ENCODE assay signal across 21 mouse cellular contexts in the genomic region with DNA sequence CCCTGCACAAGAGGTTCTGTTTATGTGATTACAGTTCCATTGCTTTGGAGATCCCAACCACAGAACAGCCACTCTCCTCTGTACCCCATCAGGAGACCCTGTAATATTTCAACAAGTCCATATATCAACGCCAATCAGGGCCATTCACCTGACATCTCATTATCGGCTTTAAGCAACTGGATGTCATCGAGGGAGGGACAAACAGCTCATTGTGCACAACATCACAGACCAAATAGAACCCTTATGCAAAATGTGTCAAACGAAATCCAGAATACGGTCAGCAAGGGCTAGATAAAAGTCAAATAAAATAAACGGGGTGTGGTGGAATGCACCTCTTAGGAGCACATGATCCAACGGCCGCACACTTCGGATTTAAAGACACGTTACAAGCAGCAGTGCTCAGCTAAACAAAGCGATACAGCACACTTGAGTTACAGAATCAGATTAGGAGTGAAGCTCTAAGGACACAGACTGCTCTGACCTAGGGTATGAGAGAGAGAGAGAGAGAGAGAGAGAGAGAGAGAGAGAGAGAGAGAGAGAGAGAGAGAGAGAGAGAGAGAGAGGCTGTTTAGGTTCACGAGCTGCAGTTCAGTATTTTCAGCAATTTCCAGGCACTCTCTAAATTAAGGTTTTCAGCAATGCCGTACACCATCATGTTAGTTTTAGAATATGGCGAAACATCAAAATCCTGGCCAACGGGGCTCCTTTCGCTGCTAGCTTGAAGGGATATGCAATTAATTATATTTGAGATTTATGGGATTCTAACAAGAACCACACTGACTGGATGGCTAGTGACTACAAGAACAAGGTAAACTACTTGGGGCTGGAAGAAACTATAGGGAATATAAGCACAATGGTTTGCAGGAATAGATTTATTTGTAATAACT.
DNase-seq lines count a peak whose midpoint lies in the region; ATAC-seq lines count a peak whose summit lies in the region.
"Had no signal": no experiment of that assay in that cellular context is flagged by ENCODE, and none has a peak within 500 bp of the region (broad histone marks: within the 10 kb centered on the region; RNA-seq: fewer than 3 reads in every experiment).

No protein-coding gene starts in this region.

- no peak overlapping the region for H3K9ac ChIP-seq in heart, embryonic 16.5 days (ENCODE audit: low read length)
- no peak overlapping the region for H3K9ac ChIP-seq in heart, embryonic 11.5 days (ENCODE audit: low read depth, low read length)
- no peak overlapping the region for H3K9ac ChIP-seq in limb, embryonic 11.5 days (ENCODE audit: low read length)
- H3K9ac ChIP-seq: embryonic facial prominence, embryonic 12.5 days; hindbrain, embryonic 15.5 days; neural tube, embryonic 12.5 days had no signal

- DNase-seq in embryo, embryonic 10 days (ENCODE audit: low spot score) = peak; percentile 36
- peak; percentile 22 for DNase-seq in embryo, embryonic 11.5 days (ENCODE audit: low read depth, low spot score)
- DNase-seq in limb, embryonic 11.5 days (ENCODE audit: low spot score) = peak; percentile 56
- DNase-seq in kidney, adult 18-20 months = no peak
- DNase-seq in thymus, postnatal 36 days = no peak
- DNase-seq in testis, postnatal 10 days (ENCODE audit: low spot score) = no peak
- DNase-seq: cerebellum, postnatal 14 days; gastrocnemius, postnatal 10 days; heart, adult 11 months; heart, postnatal 36 days; kidney, adult 11 months; lung, adult 18-20 months; lung, postnatal 14 days; thymus, adult 18-20 months had no signal

- H3K27me3 ChIP-seq in heart, embryonic 16.5 days (ENCODE audit: control insufficient read depth, insufficient read depth, low read length) = no peaks in the 10 kb centered on the region
- H3K27me3 ChIP-seq in heart, embryonic 11.5 days (ENCODE audit: control insufficient read depth, insufficient read depth, low read length) = no peaks in the 10 kb centered on the region
- no peaks in the 10 kb centered on the region for H3K27me3 ChIP-seq in limb, embryonic 11.5 days (ENCODE audit: control insufficient read depth, insufficient read depth, low read length)
- H3K27me3 ChIP-seq: embryonic facial prominence, embryonic 12.5 days; hindbrain, embryonic 15.5 days; neural tube, embryonic 12.5 days had no signal

- H3K4me2 ChIP-seq in heart, embryonic 16.5 days (ENCODE audit: low read depth, low read length) = peak overlapping the region; percentile 30
- H3K4me2 ChIP-seq in heart, embryonic 11.5 days = no peak overlapping the region
- H3K4me2 ChIP-seq in limb, embryonic 11.5 days (ENCODE audit: low read depth, severe bottlenecking) = peak overlapping the region; percentile 31
- H3K4me2 ChIP-seq: embryonic facial prominence, embryonic 12.5 days; hindbrain, embryonic 15.5 days; liver, embryonic 11.5 days; neural tube, embryonic 12.5 days had no signal

- no peaks in the 10 kb centered on the region for H3K4me1 ChIP-seq in heart, embryonic 16.5 days (ENCODE audit: control insufficient read depth, insufficient read depth, low read length)
- H3K4me1 ChIP-seq in heart, embryonic 11.5 days (ENCODE audit: control insufficient read depth, insufficient read depth, low read length) = no peaks in the 10 kb centered on the region
- peaks cover 8% of the 10 kb centered on the region; the same call in 1 of the 2 replicates for H3K4me1 ChIP-seq in limb, embryonic 11.5 days (ENCODE audit: control insufficient read depth, insufficient read depth, low read length)
- H3K4me1 ChIP-seq: hindbrain, embryonic 15.5 days; neural tube, embryonic 12.5 days had no signal

- H3K9me3 ChIP-seq in heart, embryonic 16.5 days (replicated peaks; ENCODE audit: control insufficient read depth, low read length) = no peaks in the 10 kb centered on the region
- no peaks in the 10 kb centered on the region for H3K9me3 ChIP-seq in heart, embryonic 11.5 days (replicated peaks; ENCODE audit: control insufficient read depth, low read length)
- H3K9me3 ChIP-seq in limb, embryonic 11.5 days (ENCODE audit: control insufficient read depth, low read length) = no peaks in the 10 kb centered on the region
- H3K9me3 ChIP-seq: embryonic facial prominence, embryonic 12.5 days; hindbrain, embryonic 15.5 days; neural tube, embryonic 12.5 days had no signal

- no peak for ATAC-seq in heart, embryonic 16.5 days (replicated peaks; ENCODE audit: extremely low read depth, insufficient read depth, low FRiP score)
- no peak for ATAC-seq in heart, embryonic 11.5 days (replicated peaks; ENCODE audit: insufficient number of reproducible peaks, low FRiP score, low TSS enrichment)
- ATAC-seq in limb, embryonic 11.5 days (ENCODE audit: insufficient number of reproducible peaks, low FRiP score, low TSS enrichment, low read depth) = 0 out of 2 replicates have a peak, but pooled peaks have one; percentile 35

- H3K27ac ChIP-seq in heart, embryonic 16.5 days (ENCODE audit: low read length) = no peak overlapping the region
- no peak overlapping the region for H3K27ac ChIP-seq in heart, embryonic 11.5 days (ENCODE audit: low read depth, low read length)
- H3K27ac ChIP-seq in limb, embryonic 11.5 days (replicated peaks; ENCODE audit: low read depth, low read length) = 0 out of 2 replicates have a peak overlapping the region, but pooled peaks have one; percentile 42
- H3K27ac ChIP-seq: embryonic facial prominence, embryonic 12.5 days; hindbrain, embryonic 15.5 days; kidney, postnatal 0 days; neural tube, embryonic 12.5 days had no signal

- 64% methylated on average over 16 of the region's 16 CpGs for WGBS in heart, embryonic 16.5 days
- WGBS in heart, embryonic 11.5 days (ENCODE audit: insufficient replicate concordance) = 59% methylated on average over 16 of the region's 16 CpGs
- WGBS in limb, embryonic 11.5 days = 15% methylated on average over 16 of the region's 16 CpGs

- no peaks in the 10 kb centered on the region for H3K36me3 ChIP-seq in heart, embryonic 16.5 days (ENCODE audit: control insufficient read depth, insufficient read depth)
- no peaks in the 10 kb centered on the region for H3K36me3 ChIP-seq in heart, embryonic 11.5 days (ENCODE audit: control insufficient read depth, insufficient read depth, low read length)
- H3K36me3 ChIP-seq in limb, embryonic 11.5 days (ENCODE audit: control insufficient read depth, insufficient read depth, low read length) = no peaks in the 10 kb centered on the region
- H3K36me3 ChIP-seq: embryonic facial prominence, embryonic 12.5 days; hindbrain, embryonic 15.5 days; neural tube, embryonic 12.5 days had no signal

- no peak overlapping the region for H3K4me3 ChIP-seq in heart, embryonic 16.5 days (ENCODE audit: low read length)
- H3K4me3 ChIP-seq in heart, embryonic 11.5 days (ENCODE audit: low read depth, low read length) = no peak overlapping the region
- no peak overlapping the region for H3K4me3 ChIP-seq in limb, embryonic 11.5 days (ENCODE audit: low read depth, low read length)
- H3K4me3 ChIP-seq: embryonic facial prominence, embryonic 12.5 days; hindbrain, embryonic 15.5 days; neural tube, embryonic 12.5 days had no signal

Comparison
In these comparisons a context has a peak if more than half of its experiments do, and no peak if none do; other contexts are left out.
1. DNase-seq: peak in embryo, embryonic 10 days (single experiment), embryo, embryonic 11.5 days (single experiment) and limb, embryonic 11.5 days (single experiment); none in kidney, adult 18-20 months (single experiment), thymus, postnatal 36 days (0 of 2) and testis, postnatal 10 days (single experiment).